Mouse (Mus musculus): ENCODE data around the gene Dnase2b. TPM values are rescaled to one million over a fixed set of nuclear protein-coding genes. Genes with fewer than 3 reads are reported as not detected.

Dnase2b gene
- total RNA-seq, 2 experiments from 2014 or later, result not detected

DNA sequence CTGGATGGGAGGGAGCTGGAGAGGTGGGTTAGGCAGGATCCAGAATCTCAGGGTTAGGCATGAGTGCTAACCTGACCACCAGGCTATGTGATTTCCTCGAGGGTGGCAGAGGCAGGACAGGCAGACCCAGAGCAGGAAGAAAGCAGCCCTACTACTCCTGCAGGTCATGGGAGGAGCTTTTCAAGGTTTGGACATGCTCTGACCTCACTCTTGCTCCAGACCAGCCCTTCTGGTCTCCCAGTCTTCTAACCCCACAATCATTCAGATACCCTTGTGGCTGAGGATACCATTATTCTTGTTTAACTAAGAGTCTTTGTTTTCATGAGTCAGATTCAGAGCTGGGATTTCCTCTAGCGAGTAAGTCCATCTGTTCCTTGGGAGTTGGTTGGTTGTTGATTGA, 37.8 kb downstream of the Dnase2b start:
- no peak for ATAC-seq (replicated peaks; ENCODE audit: low FRiP score, poor library complexity, severe bottlenecking)

DNA sequence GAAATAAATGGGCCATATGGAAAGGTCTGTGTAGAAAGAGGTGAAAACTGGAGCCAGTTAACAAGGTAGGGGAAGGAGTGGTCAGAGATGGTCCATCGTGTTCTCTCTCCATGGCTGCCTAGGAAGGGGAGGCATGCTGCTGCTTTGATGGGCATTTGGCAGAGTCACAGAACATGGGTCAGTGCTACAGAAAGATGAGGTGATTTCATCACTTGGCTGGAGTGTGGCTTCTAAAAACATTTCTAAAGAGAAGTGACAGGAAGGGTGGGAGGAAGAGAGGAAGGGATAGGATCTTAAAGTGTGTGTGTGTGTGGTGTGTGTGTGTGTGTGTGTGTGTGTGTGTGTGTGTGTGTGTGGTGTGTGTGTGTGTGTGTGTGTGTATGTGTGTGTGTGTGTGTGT, 44.1 kb downstream of the Dnase2b start:
- no peak for ATAC-seq (replicated peaks; ENCODE audit: low FRiP score, poor library complexity, severe bottlenecking)

DNA sequence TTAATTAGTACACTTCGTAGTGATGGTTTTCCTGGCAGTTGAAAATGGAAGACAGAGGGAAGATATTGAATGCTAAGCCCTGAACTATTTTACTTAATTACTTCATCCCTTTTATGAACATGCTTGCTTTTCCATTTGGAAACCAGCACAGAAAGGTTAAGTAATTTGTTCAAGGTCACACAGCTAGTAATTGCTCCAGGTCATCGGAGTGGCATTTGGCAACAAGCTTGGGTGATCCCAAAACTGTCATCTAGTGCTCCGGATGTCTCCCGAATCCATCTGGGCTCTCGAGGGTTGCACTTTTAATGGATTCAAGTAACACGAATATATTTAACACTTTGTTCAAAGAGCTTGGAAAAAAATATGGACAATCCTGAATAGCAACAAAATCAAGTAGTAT, 44.5 kb downstream of the Dnase2b start:
- ATAC-seq (replicated peaks; ENCODE audit: low FRiP score, poor library complexity, severe bottlenecking), result no peak

DNA sequence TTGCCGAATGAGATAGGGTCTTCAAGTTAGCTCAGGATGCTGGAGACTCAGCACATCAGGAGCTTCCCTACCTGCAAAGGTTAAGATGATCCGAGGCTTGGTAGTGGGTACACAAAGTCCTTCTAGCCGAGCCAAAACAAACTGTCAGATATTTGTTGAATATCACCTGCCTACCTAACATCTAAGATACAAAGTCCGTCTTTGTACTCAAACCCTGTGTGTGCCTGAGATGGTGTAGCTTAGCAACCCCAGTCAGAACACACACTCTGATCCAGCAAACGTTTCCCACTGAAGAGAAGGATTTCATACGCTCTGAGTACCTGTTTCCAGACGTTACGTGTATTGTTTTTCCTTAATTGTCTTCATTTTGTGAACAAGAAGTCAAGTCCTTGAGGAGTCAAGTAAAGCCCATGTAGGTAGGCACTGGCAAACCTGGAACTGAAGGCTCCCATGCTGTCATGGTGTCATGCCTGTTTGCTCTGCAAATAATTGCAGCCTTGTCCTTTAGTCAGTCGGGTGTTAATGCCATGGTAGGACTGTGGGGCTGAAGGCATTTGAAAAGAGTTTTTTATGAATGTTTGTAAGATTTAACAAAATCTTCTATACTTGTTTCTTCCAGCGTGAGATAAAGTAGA, 45.1 kb downstream of the Dnase2b start, which contains the start of gene Uox:
Uox (plus strand) TSS at position 279 of the 635 bp plus-strand sequence.
- no peak for ATAC-seq (replicated peaks; ENCODE audit: low FRiP score, poor library complexity, severe bottlenecking)

DNA sequence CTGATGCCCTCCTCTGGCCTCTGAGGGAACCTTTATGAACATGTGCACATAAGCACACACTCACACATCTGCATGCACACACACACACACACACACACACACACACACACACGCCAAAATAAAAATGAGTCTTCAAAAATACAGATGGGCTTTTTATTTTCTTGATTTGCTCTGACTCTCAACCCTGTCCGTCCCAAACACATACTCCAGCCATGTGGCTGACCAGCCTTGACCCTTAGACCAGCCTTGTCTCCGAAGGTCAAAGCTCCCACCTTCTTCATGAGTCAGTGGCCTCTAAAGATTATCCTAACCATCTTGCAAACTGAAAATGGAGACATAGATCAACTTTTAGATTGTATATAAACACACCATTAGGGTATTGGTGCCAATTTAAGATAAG, 45.8 kb downstream of the Dnase2b start:
- ATAC-seq (replicated peaks; ENCODE audit: low FRiP score, poor library complexity, severe bottlenecking), result no peak

DNA sequence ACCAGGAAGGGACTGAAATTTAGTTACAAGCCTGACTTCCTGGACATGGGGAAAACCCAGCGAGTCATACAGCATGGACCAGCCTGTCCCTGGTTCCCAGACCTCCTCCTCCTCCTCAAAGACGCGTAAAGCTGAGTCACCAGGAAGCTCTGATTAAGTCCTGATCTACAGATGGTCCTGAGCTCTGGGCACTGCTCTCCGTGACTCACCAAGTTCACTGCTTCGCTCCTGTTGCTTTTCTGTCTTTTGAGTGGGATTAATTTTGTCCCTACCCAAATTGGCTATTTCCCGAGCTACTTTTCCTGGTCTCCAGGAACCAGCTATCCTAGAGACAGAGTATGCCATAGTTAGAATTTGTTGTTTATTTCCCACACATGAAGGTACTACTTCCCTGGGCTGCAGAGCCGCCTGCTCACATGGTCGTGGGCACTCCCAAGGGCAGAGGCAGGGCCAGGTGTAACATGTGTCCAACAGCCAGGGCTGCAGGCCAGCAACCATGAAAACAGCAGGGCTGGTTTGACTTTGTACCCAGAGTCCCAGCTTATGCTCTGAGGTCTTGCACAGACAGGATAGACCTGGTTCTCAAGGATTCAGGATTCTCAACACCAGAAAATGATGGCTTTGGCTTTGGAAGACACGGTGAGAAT, 47.4 kb downstream of the Dnase2b start:
- no peak for ATAC-seq (replicated peaks; ENCODE audit: low FRiP score, poor library complexity, severe bottlenecking)

DNA sequence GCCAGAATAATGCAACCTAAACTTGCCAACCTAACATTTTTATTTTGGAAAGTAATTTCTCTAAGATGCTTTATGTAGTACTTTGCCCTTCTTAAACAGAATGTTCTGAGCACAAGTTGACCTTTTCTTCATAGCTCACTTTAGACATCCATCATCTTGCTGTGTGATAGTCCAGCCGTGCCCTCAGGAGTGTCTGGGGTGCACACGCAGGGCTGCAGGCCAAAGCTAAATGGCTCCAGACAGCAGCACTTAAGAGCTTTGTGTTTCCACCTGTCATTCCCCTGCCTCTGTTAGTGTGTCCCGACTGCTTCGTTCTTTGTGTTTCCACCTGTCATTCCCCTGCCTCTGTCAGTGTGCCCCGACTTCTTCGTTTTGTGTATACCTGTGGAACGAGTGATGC, 48.0 kb downstream of the Dnase2b start:
- ATAC-seq (replicated peaks; ENCODE audit: low FRiP score, poor library complexity, severe bottlenecking), result no peak

DNA sequence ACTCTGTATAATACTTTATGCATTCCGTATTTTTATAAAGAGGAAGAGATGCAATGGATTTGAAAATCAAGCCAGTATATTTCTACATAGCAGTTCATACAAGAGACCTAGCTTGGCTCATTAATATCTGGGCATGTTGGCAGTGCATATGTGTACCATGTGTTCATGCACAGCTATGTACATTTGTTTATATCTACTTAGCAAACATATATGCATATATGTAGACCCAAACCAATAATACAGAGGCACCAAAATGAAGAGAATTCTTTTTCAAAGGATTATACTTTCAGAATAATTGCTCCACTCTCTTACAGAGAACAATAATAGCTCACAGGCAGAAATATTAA, 50.4 kb downstream of the Dnase2b start:
- ATAC-seq (replicated peaks; ENCODE audit: low FRiP score, poor library complexity, severe bottlenecking), result no peak

DNA sequence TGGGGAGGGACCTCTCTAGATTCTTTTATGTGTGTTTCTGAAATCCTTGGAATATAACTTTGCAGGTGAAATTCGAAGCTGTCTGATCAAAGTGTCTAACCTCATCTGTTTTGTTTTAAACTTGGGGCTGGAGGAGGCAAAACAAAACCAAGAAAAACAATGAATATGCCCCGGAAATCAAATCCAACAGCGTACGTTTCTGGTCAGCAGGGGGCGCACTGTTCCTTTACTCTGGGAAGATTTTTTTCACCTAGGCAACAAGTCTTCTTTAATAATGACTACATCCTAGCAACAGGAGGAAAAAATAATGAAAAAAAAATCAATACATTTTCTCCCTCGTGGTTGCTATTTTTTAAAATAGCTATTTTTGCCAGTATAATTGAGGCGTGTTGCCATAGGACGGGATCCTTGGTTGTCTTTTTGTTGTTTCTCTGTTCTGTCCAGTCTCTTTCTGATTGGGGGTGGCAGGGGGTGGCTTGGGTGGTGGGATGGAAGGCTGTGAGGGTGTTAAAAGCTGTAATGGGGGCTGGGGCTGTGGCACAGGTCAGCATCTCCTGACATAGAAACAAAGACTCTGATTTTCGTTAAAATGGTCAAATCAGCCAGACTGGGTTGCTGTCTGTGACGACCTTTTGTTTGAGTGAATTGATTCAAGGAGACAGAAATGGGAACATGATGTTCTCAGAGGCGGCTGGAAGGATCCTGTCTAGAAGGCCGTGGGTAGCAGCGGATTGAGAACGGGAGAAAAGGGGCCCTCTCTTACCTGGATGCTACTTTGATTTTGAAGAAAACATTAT, 50.9 kb downstream of the Dnase2b start:
- ATAC-seq (replicated peaks; ENCODE audit: low FRiP score, poor library complexity, severe bottlenecking), result no peak

DNA sequence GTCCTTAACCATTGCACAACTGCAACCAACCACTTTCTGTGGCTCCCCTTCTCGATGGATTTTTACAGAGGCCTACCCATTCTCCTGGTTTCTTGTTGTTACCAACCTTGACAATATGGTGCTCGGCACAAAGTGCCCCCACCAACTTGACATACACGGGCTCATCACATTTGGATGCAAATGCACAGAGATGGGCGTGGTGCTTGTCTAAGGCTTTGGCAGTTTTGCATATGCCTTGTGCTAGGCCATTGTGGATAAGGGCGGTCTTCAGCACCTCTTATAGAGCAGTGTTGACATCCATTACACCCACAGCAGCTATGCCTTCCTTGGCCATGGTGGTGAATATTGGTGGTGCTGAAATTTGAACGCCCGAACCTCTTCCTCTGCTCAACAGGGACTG, 52.5 kb downstream of the Dnase2b start:
- no peak for ATAC-seq (replicated peaks; ENCODE audit: low FRiP score, poor library complexity, severe bottlenecking)

DNA sequence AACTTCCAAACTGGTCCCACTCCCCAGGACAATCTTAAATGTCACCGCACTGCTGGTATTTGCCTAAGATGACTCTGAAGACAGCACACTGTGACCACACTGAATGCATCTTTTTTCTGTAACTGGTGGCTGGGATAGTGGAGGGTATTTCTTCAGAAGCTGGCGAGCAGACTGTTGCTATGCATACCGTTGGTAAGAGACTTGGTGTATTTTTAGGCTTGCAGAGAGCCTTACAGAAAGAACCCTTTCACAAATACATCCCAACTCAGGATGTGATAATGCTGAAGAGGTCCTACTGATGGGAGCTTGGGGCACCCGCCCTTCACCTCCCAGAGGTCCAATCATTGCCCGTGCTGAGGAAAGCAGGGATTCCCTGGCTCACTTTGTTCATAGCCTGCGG, 57.9 kb downstream of the Dnase2b start:
- ATAC-seq (replicated peaks; ENCODE audit: low FRiP score, poor library complexity, severe bottlenecking), result no peak

DNA sequence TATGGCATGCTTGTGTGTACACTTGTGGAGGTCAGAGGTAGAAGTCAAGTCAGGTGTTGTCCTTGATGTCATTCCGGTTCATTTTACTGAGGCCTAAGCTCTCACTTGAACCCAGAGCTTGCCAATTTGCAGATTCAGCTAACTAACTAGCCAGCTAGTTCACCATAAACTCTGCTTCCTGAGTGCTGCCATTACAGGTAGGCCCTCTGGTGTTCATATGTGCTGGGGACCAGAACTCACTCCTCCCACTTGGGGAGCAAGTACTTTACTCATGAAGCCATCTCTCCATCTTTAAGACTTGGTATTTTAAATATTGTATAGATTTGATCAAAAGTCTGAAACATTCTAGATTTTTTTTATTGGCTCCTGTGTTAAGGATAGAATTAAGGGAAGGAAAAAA, 58.8 kb downstream of the Dnase2b start:
- no peak for ATAC-seq (replicated peaks; ENCODE audit: low FRiP score, poor library complexity, severe bottlenecking)

DNA sequence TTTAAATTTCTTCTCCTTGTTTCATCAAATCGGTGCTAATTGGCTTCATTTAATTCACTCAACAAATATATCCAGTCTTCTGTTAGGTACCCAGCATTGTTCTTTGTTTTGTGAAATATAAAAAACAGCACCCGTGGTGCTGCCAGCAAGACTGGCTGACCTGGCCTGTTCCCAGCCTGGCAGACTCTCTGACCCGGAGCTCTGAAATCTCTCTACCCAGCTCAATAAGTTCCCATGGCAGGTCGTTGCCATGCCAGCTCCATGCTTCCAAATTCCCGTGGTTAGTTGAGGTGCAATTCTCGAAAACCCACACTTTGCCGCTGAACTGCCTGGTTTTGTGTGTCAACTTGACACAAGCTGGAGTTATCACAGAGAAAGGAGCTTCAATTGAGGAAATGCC, 60.6 kb downstream of the Dnase2b start:
- ATAC-seq (replicated peaks; ENCODE audit: low FRiP score, poor library complexity, severe bottlenecking), result no peak

DNA sequence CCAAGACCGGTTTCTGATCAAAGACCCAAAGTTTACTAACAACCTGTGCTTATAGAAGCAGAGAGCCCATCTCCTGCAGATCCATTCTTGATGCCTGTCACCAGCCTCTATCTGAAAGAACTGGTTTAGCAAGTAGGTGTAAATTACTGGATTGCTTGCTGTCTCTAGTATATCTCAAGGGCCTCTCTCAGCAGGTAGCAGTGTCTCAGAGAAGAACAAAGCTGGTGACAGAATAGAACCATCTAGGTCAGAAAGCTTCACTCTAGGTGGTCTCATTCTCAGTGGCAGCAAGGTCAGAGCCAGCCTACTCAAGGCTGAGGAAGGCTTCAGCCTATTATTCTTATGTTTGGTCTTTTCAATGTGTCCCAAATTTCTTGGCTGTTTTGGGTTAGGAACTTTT, 71.8 kb downstream of the Dnase2b start:
- no peak for ATAC-seq (replicated peaks; ENCODE audit: low FRiP score, poor library complexity, severe bottlenecking)

DNA sequence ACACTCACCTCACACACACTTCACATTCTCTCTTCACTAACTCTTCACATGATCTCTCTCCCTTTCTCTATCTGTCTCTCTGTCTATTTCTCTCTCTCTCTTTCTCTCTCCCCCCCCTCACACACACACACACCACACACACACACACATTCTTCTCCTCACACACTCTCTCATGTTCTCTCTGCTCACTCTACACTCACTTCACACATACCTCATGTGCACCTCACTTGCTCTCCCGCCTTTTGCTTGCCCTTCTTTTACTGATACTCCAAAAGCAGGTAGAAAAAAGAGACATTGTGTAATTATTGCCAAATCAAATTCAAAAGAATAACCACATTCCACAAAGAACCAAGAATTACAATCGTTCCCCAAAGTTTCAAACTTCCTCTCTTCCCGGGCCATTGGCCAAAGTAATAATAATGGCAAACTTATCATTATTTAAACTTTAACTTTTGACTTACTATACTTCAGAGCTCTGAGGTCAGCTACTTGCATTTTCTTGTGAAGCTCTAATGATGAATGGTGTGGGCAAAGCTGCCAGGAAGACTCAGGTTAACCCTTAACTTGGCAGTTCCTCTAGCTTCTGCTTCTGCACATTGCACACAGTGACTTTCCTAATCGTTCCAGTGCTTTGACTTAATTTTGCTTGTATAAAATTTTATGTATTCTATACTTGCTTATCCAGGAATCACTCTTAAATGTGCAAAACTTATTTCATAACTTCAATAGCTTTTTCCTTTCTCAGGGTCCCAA, 74.7 kb downstream of the Dnase2b start:
- no peak for ATAC-seq (replicated peaks; ENCODE audit: low FRiP score, poor library complexity, severe bottlenecking)

DNA sequence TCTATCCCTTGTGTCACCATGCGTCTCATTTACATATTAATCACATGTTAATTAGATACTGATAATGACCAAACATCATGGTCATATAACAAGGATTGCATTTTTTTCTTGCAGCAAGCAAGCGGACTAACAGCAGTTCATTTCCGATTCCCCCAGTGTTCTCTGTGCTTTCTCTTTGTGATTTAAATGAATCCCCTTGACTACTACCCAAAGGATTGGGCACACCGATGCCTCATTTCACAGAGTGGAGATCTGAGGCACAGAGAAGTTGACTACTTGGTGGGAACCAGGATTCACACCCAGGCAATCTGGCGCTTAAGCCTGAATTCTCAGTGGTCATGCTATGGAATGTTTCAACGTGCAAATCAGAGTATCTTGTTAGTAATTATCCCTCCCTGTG, 80.4 kb downstream of the Dnase2b start:
- ATAC-seq (replicated peaks; ENCODE audit: low FRiP score, poor library complexity, severe bottlenecking), result no peak

Other genes starting within 250 kb of the Dnase2b start
- 52.4 and 68.1 TPM in 2 replicates for gene Ssx2ip, start 211.0 kb downstream of the Dnase2b start, total RNA-seq (2015; ENCODE audit: low replicate concordance)
- gene Ssx2ip, start 211.0 kb downstream of the Dnase2b start, total RNA-seq (2017; ENCODE audit: low replicate concordance), result 100 and 129 TPM in 2 replicates
- 4.3 and 5.4 TPM in 2 replicates for gene Ctbs, start 165.8 kb downstream of the Dnase2b start, total RNA-seq (2015; ENCODE audit: low replicate concordance)
- 0.53 and 0.64 TPM in 2 replicates for gene Ctbs, start 165.8 kb downstream of the Dnase2b start, total RNA-seq (2017; ENCODE audit: low replicate concordance)
- gene Spata1, start 115.8 kb downstream of the Dnase2b start, total RNA-seq (2015; ENCODE audit: low replicate concordance), result 2.9 TPM in 1 of 2 replicates, not detected in the other
- gene Spata1, start 115.8 kb downstream of the Dnase2b start, total RNA-seq (2017; ENCODE audit: low replicate concordance), result 2.2 and 2.5 TPM in 2 replicates
- 111 and 119 TPM in 2 replicates for gene Gng5, start 115.8 kb downstream of the Dnase2b start, total RNA-seq (2015; ENCODE audit: low replicate concordance)
- 54.3 and 62.6 TPM in 2 replicates for gene Gng5, start 115.8 kb downstream of the Dnase2b start, total RNA-seq (2017; ENCODE audit: low replicate concordance)
- 28.1 and 44.0 TPM in 2 replicates for gene Rpf1, start 94.2 kb downstream of the Dnase2b start, total RNA-seq (2015; ENCODE audit: low replicate concordance)
- gene Rpf1, start 94.2 kb downstream of the Dnase2b start, total RNA-seq (2017; ENCODE audit: low replicate concordance), result 23.9 and 25.3 TPM in 2 replicates
- not detected in 2 replicates for gene Uox, start 45.2 kb downstream of the Dnase2b start, total RNA-seq (2015; ENCODE audit: low replicate concordance)
- gene Uox, start 45.2 kb downstream of the Dnase2b start, total RNA-seq (2017; ENCODE audit: low replicate concordance), result not detected in 2 replicates
- not detected in 2 replicates for gene 4930503B20Rik, start 35.7 kb upstream of the Dnase2b start, total RNA-seq (2015; ENCODE audit: low replicate concordance)
- 0.39 TPM in 1 of 2 replicates, not detected in the other for gene 4930503B20Rik, start 35.7 kb upstream of the Dnase2b start, total RNA-seq (2017; ENCODE audit: low replicate concordance)
- gene Samd13, start 70.0 kb upstream of the Dnase2b start, total RNA-seq (2015; ENCODE audit: low replicate concordance), result 5.4 TPM in 1 of 2 replicates, not detected in the other
- gene Samd13, start 70.0 kb upstream of the Dnase2b start, total RNA-seq (2017; ENCODE audit: low replicate concordance), result not detected in 2 replicates
- gene Prkacb, start 197.4 kb upstream of the Dnase2b start, total RNA-seq (2015; ENCODE audit: low replicate concordance), result 12.6 and 15.9 TPM in 2 replicates
- 13.5 and 18.2 TPM in 2 replicates for gene Prkacb, start 197.4 kb upstream of the Dnase2b start, total RNA-seq (2017; ENCODE audit: low replicate concordance)
- gene Ttll7, start 236.8 kb upstream of the Dnase2b start, total RNA-seq (2015; ENCODE audit: low replicate concordance), result not detected in 2 replicates
- gene Ttll7, start 236.8 kb upstream of the Dnase2b start, total RNA-seq (2017; ENCODE audit: low replicate concordance), result 0.13 TPM in 1 of 2 replicates, not detected in the other